Mouse (Mus musculus) frontal cortex, adult 2 months (tissue): ENCODE data around the gene Rhno1. TPM values are rescaled to one million over a fixed set of nuclear protein-coding genes. Genes with fewer than 3 reads are reported as not detected.
"Not testable (repeated sequence)": the region's sequence is repeated elsewhere in the genome, so short reads cannot be mapped to it uniquely, and the experiment has no call there.

Experiments
- DNase-seq, 2 experiments: peaks; one replicate each; pipeline ENCODE4 v3.0.0; 2022; ENCODE audit warnings: low spot score in 1 of 2; ENCODE audit errors: extremely low spot score in 1 of 2
- polyA plus RNA-seq: library from polyadenylated mRNA; depleted of rRNA; stranded (reverse); fragments of >200 nt; gene quantifications from 2 replicates; pipeline ENCODE4 v1.2.3, GENCODE M21; 2012; rRNA removed

Rhno1 gene
- polyA plus RNA-seq, result 13.9 and 15.3 TPM in 2 replicates

DNA sequence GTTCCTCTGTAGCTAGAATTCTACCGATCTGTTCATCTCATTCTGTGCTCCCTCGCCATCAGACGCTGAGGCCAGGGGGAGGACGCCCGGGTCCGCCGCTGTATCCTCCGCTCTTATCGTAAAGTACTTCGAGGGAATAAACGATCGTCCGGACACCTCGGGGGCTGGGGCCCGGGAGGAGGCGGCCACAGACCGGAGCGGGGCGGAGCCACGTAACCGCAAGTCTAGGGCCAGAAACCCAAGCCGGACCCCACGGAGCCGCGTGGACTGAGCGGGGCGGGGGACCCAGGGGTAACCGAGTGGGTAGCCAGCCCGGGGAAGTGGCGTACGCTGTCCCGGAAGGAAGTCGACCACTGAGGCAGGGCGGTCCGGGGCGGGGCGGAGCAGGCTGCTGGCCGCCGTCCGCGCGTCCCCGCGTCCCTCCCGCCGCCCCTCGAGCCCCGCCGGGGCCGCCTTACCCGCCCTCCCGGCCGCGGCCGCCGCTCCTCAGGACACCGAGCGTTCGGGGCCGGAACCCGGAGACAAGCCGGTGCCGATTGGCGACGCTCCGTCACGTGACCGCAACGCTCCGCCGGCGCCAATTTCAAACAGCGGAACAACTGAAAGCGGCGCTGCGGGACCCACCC is at the start of gene Rhno1, which contains the start of gene Foxm1:
Gene Rhno1, minus strand, starts transcription at position 531 of the 626 bp plus-strand sequence.
Gene Foxm1, plus strand, starts transcription at position 587 of the 626 bp plus-strand sequence.
- peak in 1 of 2 experiments; percentile 81 for DNase-seq

DNA sequence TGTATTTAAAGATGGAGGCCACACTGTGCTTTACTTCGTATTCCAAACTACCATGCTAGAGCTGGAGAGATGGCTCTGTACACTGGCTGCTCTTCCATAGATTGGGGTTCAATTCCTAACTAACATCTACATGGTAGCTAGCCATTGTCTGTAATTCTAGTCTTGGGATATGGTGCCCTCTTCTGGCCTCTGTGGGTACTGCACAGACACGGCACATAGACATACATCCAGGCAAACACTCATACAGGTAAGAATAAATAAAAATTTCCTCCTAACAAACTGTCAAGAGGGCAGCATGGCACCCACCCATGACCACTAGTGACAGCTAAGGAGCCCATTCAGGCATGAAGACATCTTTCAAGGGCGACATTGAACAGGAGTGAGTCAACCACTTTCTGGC is 48.4 kb upstream of the Rhno1 start:
- peak; percentile 74 to 96 for DNase-seq

DNA sequence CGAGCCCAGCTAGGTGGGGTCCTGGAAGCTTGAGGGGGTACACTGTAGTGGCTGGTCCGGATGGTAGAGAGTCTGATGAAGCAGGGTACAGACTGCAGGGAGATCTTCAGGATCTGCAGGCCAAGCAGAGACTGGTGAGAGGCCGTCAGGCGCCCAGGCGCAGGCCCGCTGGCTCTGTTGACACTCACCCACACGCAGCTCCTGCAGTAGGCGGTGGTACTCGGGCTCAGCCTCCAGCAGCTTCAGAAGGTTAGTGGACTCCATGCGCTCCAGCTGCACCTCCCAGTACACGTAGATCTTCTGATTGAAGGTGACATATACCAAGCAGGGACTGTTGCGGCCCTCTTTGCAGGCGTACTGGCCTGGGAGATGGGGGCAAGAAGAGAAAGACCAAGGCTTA is 47.6 kb upstream of the Rhno1 start:
- DNase-seq, result peak in 1 of 2 experiments; percentile 33

DNA sequence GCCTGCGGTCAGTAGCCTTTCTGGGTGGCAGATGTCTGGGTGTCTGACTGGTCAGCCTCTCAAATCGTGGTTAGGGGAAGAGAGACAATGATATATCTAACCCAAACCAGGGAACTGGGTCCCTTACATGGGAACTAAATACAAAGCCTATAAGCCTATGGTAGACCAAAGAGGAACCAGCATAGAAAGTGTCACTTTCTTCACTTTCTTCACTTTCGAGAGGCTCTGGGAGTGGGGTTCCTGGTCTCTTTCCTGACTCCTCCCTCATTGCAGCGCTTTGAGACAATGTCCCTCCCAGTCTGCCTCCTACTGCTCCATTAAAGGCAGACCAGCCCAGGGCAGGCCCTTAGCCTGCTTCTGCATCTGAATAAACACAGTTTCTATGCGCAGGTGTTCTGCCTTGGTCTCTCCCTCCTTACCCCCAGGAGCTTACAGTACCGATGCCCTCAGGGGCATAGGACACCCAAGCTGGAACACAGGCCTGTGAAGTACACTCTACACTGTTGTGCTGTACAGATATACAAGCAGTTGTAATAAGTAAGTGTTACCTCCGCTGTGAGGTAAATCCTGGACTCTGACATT is 45.9 kb upstream of the Rhno1 start:
- no peak for DNase-seq

DNA sequence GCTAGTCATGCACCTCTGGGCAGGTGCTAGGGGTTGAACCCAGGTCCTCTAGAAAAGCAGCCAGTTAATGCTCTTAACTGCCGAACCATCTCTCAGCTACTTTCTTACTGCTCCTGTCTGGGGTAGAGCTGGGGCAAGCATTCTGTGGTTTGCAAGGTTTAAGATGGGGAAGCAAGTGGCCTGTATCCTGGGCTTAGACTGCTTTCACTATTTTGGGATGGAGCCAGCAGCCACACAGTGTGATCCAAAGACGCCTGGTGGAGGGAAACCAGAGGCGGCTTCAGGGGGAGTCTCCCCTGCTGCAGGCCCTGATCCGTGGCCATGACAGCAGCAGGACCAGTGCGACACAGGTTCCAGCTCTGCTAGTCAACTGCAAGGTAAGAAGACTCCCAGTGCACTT is 42.0 kb upstream of the Rhno1 start:
- no peak for DNase-seq

DNA sequence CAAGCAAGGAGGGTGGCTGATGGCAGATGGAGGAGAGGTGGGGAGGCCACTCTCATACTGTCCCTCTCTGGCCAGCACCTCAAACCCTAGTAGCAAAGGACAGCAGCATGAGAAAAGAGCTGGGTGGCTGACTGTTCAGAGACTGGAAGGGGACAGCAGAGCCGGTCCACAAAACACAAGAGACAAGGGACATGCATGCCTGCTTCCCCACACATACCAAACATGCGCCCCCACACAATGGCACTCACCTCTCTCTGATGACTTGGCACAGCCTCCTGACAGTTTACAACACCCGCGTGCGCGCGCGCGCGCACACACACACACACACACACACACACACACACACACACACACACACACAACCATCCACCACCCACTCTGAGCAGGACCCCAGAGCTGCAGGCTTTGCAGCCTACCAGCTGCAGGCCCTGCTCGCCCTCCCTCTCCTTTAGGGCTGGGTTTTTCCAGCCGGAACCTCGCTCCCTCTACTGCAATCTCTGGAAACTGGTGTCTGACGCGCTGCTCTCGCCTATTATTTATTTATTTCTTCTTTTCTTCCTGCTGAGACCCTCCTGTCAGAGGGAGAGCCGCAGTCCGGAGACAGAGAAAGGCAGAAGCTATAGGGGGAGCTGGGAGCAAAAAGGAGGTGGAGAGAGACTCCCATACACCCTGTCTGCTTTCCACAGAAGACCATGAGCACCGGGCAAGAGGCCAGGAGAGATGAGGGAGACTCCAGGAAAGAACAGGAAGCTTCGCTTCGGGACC is 36.9 kb upstream of the Rhno1 start:
- peak in 1 of 2 experiments; percentile 49 for DNase-seq

DNA sequence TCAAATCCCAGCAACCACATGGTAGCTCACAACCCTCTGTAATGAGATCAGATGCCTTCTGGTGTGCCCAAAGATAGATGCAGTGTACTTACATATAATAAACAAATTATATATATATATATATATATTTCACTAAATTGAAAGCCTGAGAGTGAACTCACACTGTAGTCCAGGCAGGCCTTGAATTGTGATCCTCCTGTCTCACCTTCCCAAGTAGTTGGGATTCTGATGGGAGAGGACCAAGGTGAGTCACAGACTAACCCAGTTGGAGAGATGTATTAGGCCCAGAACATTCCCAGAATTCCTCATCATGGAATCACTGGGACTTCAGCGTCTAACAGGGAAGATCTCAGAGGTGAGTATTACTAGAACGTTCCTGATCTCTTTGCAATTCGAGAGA is 36.3 kb upstream of the Rhno1 start, which contains the start of gene Nrip2:
Gene Nrip2, plus strand, starts transcription at position 301 of the 400 bp plus-strand sequence.
- no peak for DNase-seq

DNA sequence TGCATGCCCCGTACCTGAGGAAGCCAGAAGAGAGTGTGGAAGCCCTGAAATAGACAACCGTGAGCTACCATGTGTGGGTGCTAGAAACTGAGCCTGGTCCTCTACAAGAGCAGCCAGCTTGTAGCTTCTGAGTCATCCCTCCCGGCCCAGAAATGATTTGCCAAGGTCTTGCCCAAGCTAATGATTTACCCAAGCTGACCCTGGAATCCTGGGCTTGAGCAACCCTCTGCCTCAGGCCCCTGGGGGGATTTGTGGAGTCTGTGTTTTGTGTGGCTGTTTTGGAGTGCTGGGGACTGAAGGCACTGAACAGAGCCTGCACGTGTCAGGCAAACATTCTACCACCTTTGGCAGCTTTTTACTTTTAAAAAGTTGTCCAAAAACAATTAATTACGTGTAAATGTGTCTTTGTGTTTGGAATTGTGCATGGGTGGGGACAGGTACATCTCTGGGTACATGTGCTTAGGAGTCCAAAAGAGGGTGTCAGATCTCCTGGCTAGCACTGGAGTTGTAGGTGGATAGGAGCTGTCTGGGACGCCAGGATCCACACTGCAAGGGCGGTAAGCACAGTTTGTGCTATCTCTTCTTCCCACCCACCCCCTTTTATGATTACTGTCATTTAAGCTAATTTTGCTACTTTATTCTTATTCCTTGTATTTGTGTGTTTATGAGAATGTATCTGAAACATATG is 35.0 kb upstream of the Rhno1 start:
- no peak for DNase-seq

DNA sequence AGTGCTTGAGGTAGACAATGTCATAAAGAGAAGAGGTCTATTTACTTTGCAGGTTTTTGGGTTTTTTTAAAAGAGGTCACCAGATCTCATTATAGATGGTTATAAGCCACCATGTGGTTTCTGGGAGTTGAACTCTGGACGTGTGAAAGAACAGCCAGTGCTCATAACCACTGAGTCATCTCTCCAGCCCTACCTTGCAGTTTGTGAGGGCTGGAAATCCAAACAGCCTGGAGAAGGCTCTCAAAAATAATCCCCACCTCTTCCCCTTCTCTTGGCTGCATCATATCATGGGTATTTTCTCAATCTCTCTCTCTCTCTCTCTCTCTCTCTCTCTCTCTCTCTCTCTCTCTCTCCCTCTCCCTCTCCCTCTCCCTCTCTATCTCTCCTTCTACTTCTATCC is 28.0 kb upstream of the Rhno1 start:
- DNase-seq, result no peak

DNA sequence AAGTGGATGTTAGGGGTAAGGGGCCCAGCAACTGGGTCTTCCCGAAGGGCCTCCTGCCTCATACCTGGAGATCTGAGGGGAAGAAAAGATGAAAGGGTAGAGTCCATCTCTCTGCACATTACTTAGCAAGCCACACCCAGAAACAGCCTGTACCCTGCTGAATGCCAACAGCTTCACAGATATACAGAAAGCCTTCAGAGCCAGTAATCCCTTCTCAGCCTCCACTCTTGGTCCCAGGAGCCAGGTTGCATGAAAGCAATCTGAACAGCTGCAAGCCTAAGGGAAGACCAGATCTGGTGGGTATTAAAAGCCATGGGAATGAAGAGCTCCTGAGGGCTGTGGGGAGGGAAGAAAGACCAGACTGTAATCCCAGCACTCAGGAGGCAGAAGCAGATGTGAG is 26.5 kb upstream of the Rhno1 start:
- no peak for DNase-seq

DNA sequence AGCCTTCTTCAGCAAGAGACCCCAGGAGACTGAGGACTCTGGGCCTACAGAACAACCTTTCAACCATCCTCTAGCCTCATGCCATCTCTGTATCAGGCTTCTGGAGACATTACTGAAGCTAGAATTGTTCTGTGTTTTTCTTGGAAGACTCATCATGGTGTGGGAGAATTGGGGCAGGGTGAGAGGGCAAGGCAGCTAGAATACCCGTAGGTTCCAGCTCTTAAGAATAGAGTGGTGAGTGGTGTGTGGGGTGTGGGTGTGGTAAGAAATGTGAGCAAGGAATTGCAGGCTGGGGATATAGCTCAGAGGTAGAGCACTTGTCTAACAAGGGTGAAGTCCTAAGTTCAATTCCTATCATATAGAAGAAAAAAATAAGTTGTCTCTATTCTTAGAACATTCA is 22.3 kb upstream of the Rhno1 start:
- no peak for DNase-seq

DNA sequence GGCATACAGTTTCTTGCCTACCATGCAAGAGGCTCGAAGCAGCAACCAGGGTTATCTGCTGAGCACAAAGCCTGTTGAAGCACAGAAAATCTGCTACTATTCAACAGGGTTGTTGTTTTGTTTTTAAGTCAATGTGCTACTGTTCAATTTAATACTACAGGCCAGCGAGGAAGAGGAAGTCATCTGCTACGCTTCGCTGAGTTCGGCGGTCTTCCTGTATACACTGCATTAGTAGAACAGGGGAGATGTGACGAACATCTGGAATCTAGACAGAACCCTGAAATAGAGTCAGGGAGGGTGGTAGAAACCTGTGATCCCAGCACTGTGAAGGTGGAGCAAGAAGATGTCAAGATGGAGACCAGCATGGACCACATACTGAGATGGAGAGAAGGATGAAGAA is 21.0 kb upstream of the Rhno1 start:
- no peak for DNase-seq

DNA sequence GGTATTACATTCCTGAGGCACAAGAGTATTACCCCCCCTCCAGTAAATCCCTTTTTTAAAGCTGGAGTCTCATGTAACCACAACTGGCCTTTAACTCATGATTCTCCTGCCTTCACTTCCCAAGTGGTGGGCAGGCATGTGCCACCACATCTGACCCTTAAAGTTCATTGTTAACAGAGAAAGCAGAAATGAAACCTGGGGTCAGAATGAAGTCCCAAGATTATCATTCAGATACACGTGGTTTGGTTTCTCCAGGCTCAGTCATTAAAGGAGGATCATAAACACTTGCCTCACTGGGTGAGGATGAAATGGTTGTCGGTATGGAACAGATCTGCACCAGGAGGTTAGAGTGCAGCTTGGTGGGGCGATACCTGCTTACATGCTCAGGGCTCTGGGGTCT is 18.5 kb upstream of the Rhno1 start:
- DNase-seq, result no peak

DNA sequence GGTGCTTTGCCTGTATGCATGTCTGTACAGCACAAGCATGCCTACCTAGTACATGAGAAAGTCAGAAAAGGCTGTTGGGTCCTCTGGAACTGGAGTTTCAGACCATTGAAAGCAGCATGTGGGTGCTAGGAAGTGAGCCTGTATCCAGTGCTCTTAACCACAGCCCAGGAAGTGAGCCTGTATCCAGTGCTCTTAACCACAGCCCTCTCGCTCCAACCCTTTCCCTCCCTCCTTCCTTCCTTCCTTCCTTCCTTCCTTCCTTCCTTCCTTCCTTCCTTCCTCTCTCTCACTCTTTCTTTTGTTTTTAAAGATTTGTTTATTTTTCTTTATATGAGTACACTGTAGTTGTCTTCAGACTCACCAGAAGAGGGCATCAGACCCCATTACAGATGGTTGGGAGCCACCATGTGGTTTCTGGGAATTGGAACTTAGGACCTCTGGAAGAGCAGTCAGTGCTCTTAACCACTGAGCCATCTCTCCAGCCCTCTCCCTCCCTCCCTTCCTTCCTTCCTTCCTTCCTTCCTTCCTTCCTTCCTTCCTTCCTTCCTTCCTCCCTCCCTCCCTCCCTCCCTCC is 18.0 kb upstream of the Rhno1 start:
- not testable (repeated sequence) for DNase-seq

DNA sequence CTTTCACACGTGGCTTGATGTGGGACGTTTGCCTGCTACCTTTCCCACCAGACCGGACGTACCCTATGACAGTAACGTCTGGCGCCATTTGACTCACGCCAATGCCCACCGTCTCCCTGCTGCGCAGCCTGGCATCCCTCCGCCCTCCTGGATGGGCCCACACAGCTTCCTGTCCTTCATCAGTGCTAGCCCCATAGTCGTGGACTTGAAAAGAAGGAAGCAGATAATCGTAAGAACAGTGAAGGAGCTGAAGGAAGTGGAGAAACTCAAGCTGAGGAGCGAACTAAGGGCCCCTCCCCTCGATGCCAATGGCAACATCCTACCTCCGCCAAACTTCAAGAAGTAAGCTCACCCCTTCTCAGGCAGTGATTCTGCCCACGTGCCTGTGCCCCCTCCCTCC is 16.9 kb upstream of the Rhno1 start:
- no peak for DNase-seq

DNA sequence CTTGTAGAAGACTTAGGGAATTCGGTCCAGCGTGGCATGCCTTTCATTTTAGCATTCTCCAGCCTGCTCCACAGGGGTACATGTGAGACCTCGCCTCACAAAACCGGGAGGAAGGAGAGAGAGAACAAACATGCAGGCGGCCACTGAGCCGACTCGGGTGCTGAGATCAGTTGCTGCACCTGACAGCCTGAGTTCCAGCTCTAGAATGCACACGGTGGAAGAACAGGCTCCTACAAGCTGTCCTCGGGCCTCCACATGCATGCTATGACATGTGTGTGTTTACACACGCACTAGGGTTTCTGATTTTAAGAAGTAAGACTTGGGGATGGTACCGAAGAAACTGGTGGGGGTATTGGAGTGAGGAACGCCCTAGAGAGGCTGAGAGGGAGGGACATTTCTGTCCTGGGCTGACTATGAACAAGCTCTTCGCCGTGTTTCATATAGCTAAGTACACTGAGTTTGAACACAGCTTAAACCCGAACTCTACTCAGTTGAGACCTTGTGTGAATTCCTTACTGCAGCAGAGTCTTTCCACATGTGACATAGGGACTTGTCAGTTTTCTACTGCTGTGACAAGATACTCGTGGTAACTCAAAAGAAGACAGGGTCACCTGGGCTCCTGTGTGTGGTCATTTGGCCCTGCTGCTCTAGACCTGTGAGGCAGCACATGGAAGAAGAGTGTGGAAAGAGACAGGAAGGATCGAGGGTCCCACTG is 13.8 kb upstream of the Rhno1 start:
- DNase-seq, result no peak

DNA sequence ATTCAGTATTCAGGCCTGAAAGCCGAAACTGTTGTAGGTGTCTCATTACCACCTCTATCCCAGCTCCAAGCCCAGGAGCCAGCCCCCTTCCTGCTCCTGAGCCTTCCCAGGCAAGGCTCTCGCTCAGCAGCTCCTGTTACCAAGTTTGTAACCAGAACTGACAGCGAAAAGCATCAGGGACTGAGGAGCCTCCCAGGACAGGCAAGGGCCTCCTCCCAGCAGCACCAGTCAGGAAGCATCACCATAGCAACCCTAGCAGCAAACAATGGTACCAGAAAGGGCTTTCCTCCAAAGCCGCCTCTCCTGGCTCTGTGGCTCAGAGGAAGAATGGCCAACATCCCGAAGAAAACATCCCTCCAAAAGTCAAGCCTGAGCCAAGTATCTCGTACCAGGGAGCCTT is 12.5 kb upstream of the Rhno1 start, which contains the start of the genes Tex52 and Gm44596:
Gene Tex52, plus strand, starts transcription at position 265 of the 400 bp plus-strand sequence.
Gene Gm44596, plus strand, starts transcription at position 312 of the 400 bp plus-strand sequence.
- DNase-seq, result peak in 1 of 2 experiments; percentile 42

DNA sequence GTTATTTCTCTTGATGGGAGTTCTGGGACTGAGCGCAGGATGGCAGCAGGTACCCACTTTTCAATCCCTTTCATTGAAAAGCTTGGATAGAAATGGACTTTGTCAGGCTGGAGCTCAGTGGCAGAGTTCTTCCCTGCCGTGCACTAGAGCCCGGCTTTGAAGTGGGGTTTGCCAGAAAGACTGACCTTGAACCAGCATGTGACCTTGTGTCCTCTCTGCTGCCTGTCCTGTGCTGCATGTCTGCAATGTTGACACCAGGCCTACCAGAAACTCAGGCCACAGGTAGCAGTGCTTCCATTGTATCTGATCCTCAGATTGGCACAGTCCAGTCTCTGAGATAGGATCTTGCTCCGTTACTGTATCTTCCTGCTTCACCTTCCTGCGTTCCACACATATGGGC is 7.3 kb upstream of the Rhno1 start:
- DNase-seq, result no peak

DNA sequence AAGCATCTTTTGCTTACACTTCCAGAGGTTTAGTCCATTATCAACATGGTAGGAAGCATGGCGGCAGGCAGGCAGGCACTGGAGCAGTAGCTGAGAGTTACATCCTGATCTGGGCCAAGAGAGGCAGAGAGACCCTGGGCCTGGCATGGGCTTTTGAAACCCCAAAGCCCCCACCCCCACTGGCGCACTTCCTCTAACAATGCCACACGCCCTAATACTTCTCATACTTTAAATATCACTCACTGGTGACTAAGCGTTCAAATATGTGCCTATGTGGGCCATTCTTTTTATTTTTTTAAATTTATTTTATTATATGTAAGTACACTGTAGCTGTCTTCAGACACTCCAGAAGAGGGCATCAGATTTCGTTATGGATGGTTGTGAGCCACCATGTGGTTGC is 3.8 kb upstream of the Rhno1 start:
- no peak for DNase-seq

DNA sequence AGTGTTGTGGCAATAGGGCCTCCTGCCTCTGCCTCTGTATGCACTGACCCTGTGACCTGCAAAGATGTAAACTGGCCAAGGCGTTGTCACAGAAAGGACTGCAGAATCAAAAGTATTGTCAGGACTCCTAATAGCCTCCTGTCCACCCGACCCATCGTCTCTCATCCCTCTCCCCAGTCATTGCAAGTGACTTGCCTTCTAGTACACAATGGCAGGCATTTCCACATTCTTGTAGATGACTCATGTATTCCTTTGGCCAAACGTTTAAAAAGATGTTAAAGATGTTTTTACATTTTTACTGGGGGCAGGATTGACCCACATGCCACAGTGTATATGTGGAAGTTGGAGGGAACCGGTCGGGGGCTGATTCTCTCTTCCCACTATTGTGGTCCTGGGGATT is 2.0 kb upstream of the Rhno1 start:
- DNase-seq, result no peak
